Mouse (Mus musculus): ENCODE measurements around the gene Tmem259.
A peak's percentile ranks its signal among the peaks of the same experiment; 100 is the strongest.

Tmem259 gene

DNA sequence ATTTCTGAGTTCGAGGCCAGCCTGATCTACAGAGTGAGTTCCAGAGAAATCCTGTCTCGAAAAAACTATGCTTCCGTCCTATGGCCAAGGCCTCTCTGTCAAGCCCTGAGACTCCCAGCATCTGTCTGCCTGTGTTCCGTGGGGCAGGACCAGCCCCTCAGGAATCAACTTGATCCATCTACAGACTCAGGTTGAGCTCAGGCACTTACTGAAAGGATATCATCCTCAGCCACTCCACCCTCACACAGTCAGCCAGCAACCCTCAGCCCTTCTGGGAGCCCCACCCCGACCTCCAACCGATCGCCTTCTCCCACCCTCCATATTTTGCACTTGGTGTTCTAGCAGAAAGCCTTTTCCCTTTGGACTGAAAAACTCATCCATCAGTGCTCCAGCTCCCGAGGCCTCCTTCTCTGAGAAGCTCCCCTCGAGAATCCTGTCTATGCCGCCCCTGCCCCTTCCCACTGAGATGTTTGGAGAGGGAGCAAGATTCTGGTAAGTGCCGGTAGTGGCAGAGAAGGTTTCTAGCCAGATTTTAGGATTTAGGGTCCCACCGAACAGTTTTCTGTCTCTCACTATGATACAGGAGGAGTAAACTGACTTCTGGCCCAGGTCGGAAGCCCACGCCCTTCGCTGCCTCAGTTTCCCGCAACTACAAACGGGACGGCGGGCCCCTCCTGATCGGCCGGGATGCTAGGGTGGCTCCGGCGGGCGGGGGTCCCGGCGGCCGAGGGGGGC lies 3.8 kb upstream of the Tmem259 start:
- no peak for DNase-seq (ENCODE audit: low read depth)

DNA sequence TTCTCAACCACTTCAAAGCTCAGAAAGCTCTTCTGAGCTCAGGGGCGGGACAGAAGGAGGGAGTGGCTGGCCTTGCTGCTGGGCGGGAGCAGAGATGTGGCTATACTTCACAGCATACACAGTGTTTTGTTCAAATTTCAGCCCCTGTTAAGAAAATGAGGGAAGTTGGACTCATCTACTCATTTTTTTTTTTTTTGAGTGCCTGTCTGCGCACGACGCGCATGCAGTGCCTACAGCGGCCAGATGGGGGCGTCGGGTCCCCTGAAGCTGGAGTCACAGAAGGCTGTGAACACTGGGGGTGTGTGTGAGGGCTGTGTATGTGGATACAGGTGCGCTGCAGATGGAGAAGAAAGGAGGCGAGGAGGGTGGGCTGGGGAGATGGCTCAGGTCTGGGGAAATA lies 2.8 kb upstream of the Tmem259 start:
- DNase-seq (ENCODE audit: low read depth) = peak; percentile 64

DNA sequence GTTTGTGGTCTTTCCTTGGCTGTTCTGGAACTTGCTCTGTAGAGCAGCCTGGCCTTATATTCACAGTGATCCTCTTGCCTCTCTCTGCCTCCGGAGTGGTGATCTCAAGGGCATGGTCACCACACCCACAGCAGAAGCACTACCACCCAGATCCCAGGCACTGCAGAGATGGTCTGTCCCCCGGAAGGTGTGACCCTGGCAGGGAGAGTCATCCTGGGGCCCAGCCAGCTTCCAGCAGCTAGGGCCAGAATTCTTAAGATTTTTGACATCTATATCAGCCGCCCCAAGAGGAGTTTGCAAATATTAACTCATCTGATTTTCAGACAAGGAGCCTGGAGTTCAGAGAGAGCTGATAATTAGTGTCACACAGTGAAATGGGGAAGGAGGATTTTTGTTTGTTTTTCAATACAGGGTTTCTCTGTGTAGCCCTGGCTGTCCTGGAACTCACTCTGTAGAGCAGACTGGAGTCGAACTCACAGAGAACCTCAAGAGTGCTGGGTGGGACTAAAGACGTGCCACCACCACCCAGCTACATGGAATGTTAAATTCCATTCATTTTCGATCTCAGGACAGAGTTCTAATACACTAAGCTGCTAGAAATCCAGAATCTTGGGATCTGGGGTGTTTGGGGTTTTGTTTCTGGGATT lies 2.2 kb upstream of the Tmem259 start:
- DNase-seq (ENCODE audit: low read depth) = no peak

DNA sequence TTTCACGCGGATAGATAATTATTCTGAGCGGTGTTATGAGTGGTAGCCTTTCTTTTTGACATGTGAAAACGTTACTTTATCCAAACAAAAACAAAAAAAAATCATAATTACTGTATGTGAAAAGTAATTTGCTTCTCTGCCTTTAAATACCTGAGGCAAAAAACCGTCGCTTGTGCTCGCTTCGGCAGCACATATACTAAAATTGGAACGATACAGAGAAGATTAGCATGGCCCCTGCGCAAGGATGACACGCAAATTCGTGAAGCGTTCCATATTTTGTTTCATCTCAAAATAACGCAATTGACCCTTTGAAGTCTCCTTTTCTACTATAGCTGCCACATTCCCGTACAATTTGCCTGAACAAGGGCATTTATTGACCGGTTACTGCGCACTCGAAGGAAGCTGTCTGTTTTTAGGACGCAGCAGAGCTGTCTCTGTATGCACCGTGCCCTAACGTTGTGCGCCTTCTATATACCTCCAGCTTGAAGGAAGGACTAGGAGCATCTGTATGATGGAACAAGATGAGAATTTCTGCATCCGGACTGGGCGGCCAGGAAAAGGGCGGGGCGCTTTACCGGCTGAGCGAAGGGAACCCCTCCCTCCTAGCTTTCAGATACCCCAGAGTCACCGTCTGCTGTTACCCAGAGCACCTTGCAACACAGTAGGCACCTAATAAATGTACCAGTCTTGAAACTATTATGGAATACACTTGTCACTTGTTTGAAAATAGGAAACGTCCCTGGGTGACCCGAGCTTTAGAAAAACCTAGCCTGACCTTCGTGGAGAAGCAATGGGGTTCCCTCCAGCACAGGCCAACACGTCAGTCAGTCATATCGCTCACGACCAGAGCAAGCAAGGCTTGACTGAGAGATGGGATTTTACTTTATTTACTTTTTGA lies 1.5 kb upstream of the Tmem259 start:
- no peak for DNase-seq (ENCODE audit: low read depth)

DNA sequence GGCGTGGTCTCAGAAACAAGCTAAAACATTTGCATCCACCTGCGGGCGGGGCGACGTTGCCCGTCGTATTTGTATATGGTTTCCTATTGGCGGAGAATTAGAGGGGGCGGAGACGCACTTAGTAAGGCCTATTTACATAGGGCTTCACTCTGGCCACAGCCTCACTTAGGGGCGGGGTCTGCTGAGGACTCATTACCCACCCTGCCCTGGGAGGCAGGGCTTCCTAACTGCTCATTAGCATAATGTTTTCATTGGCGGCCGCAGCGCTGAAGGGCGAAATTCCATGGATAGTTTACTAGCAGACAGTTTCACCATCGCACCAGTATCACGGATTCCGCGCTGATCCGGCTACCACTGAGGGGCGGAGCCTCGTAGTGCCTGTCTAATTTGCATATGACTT lies 741 bp upstream of the Tmem259 start:
- peak; percentile 99 for DNase-seq (ENCODE audit: low read depth)

DNA sequence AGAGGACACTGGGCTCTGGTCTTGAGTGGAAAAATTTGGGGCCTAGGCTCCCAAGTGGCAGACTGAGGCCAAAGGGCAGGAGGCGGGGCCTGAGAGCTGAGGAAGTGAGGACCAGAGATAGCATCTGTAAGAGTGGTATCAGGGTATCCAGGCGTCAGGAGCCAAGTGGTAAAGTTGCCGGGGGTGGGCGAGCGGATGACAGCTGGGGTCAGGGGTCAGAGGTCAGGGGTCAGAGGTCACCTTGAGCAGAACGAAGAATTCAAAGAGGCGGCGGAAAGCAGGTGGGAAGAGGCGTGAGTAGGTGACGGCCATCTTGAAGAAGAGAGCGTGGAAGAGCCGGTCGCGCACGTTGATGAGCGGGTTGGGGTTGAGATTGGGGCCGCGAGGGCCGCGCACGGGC lies 460 bp downstream of the Tmem259 start:
- no peak for DNase-seq (ENCODE audit: low read depth)

DNA sequence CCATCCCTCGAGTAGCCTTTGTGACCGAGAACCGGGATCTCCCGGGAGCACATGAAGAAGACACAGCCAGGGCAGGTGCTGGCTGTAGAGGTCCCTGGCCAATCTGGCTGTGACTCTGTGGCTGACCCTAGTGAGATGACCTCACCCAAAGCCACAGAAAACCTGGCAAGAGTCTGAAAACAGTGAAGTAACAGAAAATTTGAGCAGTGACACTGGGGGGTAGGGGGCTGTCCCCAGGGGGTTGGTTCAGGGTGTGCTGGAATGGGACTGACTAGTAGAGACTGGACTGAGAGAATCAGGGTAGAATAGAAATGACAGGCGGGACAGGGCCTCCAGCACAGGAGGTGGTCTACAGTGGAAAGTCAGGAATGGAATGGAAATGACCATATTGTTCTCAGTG lies 925 bp downstream of the Tmem259 start:
- no peak for DNase-seq (ENCODE audit: low read depth)

DNA sequence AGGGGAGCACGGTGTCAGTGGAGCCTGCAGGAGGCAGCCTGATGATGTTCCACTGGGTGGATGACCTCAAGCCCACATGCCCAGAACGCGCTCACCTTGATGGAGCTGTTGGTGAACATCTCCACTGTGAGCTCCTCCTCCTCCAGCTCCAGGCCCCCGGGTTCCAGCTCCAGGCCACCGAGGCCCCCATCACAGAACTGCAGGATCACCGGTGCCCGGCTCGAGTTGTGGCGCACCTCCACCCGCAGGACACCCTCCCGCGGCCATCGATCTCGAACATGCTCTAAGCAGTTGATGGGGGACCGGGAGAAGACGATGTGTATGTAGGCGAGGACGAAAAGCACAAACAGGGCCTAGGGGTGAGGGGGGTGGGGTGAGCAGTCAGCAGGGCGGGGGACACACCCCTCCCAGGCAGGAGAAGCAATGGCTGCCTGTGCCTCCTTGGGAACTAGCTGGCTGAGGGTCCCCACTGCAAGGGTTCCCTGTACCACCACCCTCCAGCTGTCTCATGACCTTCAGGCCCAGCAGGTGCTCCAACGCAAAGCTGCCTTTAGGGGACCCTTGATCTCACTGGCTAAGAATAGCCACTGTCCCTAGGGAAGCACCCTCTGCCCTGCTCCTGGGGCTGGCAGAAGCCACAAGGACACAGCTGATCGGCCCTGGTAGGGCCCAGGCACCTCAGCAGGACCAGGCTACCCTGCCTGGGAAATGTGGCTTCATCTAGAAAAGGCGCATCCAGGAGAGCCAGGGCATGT lies 4.6 kb downstream of the Tmem259 start:
- DNase-seq (ENCODE audit: low read depth) = no peak

DNA sequence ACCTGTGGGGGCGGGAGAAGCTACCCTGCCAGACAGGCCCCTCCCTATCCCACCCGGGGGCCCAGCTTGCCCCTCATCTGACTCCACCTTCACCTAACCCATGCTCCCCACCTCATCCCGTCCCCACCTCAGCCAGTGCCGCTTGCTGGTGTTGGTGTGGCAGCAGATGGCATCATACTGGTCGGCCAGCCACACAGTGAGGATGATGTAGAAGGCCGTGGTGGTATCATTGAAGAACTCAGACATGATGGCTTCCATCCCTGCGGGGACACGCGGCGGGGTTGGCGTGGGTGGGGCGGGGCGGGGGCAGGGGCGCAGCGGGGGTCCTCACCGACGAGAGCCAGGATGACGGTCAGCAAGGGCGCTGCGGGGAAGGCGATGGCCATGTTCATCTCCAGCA lies 6.1 kb downstream of the Tmem259 start:
- no peak for DNase-seq (ENCODE audit: low read depth)

DNA sequence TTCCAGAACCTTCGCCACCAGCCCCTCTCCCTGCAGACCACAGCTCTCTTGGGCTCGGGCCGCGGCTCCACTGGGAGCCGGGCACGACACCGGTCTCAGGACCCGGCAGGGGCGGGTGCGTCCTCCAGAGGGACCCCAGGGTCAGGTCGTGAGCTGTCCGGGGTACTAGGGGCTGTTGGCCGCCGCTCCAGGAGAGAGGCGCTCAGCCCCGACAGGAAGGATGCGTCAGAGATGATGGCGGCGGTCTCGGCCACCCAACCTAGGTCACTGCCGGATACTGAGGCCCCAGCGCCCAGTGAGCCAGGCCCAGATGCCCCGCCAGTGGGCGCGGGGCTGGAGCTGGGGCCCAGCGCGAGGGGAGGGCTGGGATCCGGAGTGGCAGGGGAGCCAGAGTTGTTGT lies 6.8 kb downstream of the Tmem259 start:
- DNase-seq (ENCODE audit: low read depth) = no peak

DNA sequence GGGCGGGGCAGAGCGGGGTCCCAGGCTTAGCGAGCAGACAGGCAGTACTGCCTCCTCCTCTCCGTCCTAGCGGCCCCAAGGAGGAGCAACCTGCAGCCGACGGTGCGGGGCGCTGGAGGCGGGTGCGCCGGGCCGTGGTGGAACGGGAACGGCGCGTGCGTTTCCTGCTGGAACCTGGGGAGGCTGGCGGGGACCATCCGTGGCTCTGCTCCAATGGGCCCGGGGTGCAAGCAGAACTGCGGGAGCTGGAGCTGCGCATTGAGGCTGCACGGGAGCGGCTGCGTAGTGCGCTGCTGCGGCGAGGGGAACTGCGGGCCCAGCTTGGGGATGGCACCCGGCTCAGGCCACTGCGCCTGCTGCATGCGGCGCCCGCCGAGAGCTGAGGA lies 7.4 kb downstream of the Tmem259 start:
- DNase-seq (ENCODE audit: low read depth) = no peak

DNA sequence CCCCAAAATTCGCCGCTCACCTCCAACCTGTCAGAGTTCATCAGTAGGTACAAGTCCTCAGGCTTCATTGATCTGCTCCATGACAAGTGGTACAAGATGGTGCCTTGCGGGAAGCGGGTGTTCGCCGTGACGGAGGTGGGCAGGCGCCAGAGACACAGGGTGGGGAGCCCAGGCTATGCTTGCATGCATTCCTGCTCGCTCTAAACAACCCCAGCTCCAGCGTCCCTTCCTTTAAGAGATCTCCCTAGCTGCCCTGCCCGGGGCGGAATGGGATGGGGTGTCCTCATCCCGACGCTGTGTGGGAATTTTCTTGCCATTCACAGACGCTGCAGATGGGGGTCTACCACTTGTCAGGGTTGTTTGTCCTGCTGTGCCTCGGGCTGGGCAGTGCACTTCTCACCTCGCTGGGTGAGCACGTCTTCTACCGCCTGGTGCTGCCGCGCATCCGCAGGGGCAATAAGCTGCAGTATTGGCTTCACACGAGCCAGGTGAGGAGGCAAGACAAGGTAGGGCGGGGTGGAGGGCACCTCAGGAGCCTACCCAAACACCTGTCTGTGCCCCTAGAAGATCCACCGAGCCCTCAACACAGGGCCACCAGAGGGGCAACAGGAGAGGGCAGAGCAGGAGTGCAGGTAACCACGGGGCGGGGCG lies 7.9 kb downstream of the Tmem259 start:
- no peak for DNase-seq (ENCODE audit: low read depth)

DNA sequence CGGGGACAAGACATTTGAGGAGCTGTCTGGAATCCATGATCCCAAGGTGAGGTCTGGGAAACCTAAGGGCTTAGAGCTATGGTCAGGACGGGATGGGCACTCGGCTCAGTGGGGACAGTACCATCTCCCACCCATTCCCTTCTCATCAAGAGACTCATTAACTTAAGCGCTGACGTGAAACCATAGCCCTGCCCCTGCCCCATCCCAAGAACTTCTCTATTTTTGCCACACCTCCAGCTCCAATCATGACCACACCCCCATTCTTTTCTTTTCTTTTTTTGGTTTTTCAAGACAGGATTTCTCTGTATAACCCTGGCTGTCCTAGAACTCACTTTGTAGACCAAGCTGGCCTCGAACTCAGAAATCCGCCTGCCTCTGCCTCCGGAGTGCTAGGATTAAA lies 9.5 kb downstream of the Tmem259 start:
- no peak for DNase-seq (ENCODE audit: low read depth)

DNA sequence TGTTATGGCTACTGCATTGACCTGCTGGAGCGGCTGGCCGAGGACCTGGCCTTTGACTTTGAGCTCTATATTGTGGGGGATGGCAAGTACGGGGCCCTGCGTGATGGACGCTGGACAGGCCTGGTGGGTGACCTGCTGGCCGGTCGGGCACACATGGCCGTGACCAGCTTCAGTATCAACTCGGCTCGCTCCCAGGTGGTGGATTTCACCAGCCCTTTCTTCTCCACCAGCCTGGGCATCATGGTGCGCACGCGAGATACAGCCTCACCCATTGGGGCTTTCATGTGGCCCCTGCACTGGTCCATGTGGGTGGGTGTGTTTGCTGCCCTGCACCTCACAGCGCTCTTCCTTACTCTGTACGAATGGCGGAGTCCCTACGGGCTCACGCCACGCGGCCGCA lies 10.0 kb downstream of the Tmem259 start:
- no peak for DNase-seq (ENCODE audit: low read depth)

DNA sequence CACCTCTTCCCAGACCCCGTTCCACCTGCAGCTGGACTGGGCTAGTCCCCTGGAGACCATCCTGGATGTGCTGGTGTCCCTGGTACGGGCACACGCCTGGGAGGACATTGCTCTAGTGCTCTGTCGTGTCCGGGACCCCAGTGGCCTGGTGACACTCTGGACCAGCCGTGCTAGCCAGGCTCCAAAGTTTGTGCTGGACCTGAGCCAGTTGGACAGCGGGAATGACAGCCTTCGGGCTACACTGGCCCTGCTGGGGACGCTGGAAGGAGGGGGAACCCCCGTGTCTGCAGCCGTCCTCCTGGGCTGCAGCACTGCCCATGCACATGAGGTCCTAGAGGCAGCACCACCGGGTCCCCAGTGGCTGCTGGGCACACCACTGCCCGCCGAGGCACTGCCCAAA lies 11.3 kb downstream of the Tmem259 start:
- no peak for DNase-seq (ENCODE audit: low read depth)

DNA sequence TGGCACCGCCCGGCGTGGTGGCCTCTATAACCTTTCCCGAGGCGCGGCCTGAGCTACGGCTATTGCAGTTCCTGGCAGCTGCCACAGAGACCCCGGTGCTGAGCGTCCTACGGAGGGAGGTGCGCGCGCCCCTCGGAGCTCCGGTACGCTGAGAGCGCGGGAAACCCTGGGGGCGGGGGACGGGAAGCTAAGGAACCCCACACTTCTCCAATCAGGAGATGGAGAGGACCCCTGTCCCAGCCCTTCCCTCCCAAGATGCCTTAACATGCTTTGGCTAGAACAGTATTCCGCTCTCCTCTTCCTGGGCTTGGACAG lies 13.0 kb downstream of the Tmem259 start:
- no peak for DNase-seq (ENCODE audit: low read depth)

DNA sequence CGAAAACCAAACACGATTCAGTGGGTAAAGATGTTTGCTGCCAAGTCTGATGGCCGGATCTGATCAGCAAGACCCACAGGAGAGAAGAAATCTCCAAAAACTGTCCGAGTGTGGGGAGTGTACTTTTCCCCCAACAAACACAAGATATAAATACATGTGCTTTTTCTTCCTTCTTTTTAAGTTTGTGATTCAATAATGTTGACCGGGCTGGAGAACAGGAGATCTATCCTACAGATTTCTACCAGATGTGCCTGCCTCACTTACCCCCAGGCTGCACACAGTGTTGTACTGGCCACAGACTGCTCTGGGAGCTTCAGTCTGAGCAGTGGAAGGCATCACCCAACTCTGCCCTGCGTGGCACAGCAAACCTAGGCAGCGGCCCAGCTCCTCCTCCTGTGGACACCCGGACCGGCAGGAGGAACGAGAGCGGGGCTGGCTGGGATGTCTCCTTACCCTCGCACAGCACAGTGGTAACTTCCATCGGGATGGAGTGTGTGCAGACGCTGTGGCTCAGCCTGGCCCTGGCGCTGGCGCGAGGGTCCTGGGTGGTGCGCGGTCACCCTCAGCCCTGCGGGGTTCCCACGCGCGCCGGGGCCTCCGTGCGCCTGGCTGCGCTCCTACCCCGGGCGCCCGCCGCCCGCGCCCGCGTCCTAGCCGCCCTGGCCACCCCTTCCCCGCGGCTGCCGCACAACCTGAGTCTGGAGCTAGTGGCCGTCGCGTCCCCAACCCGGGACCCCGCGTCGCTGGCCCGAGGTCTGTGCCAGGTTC lies 13.5 kb downstream of the Tmem259 start, which contains the start of gene Grin3b:
Gene Grin3b, plus strand, starts transcription at position 301 of the 768 bp plus-strand sequence.
- DNase-seq (ENCODE audit: low read depth) = no peak

DNA sequence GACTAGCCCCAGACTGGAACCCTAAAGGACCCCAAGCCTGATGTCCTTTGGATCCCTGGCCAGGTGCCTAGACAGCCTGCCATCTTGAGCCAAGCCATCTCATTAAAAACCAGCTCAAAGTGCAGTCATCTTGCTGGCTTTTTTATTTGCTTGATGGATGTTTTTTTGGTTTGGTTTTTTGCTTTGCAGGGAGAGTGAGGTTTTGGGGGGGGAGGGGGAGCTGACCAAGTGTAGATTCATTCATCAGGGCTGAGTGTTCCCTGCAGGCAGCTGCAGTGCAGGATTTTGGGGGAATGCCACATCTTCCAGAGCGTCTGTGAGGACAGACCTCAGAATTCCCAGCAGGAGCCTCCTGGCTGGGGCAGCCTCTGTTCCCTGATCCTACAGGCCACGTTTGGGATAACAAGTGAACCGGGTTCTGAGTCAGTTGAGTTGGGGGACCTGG lies 15.0 kb downstream of the Tmem259 start:
- DNase-seq (ENCODE audit: low read depth) = no peak

DNA sequence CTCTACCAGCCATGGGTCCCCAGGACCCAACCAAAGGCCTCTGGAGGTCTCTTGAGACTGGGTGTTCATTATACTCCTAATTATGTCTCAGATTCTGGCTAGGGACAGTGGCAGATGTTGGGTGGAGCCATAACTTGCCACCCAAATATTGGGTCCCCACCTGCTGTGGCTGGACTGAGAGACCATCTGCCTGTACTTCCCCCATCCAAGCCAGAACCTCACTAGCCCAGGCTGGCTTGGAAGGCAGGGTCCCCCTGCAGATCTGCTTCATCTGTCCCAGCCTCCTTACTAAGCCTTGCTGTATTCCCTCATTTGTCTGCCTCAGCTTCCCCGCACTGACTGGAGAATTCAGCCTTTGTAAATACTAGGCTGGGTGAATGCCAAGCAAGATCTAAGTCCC lies 15.9 kb downstream of the Tmem259 start:
- no peak for DNase-seq (ENCODE audit: low read depth)

DNA sequence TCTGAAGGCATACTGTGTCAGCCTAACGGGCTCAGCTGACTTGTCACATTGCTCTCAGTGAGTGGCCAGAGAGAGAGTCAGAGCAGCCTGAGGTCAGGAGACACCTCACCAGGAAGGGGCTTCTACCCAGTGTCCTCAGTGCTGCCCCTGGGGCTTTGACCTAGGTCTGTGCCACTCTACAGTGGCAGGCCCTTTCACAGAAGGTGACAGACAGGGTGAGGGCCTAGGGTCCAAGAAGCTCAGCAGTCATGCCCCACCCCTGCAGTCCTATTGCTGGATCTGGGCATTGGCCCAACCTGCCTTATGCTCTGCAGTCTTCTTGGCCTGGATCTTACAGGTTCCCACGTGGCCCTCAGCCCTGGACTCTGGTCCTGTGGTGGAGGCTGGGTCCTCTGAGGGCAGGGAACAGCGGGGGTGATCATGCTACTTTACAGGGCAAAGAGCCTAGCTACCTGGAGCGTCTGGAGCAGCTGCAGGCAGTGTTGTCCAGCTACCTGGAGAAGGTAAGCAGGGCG lies 17.2 kb downstream of the Tmem259 start:
- DNase-seq (ENCODE audit: low read depth) = no peak

DNA sequence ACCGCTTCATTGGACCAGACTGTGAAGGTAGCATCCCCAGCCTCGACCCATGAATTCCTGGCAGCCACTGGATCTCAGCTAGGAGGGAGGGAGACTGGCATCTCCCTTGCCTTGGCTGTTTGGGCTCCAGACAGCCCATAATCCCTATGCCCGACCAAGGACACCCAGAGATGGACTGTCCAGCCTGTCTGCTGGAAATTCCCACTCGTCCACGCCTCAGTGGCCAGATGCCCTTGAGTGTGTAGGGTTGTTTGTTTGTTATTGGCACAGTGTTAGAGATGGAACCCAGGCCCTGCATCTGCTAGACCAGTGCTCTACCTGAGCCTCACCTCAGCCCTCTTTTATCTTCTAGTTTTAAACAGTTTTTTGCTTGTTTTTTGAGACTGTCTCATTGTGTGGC lies 18.8 kb downstream of the Tmem259 start:
- DNase-seq (ENCODE audit: low read depth) = no peak
